In the genomic region with DNA sequence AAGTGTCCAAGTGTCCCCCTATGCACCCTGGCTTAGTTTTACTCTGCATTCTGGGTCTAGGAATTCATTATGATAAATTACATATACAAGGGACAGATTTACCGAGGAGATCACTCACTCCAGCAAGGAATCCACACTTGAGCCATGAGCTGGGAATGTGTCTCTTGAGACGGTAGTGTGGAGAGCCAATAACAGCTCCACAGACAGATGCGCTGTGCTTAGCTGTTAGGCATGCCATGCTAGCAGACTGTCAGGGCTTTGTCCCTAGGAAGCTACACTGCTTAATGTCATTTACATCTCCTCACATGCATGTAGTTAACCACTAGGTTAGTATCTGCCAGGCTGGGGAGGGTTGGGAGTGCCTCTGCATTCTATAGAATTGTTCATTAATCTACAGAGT, we compare ENCODE assay signal across 14 mouse cellular contexts. TPM values are rescaled to one million over a fixed set of nuclear protein-coding genes. Genes with fewer than 3 reads are reported as not detected.
A peak's percentile ranks its signal among the peaks of the same experiment; 100 is the strongest.
DNase-seq lines count a peak whose midpoint lies in the region; ATAC-seq and TF ChIP-seq lines count a peak whose summit lies in the region.
"Had no signal": no experiment of that assay in that cellular context is flagged by ENCODE, and none has a peak within 500 bp of the region (broad histone marks: within the 10 kb centered on the region; RNA-seq: fewer than 3 reads in every experiment).

No protein-coding gene starts in this region.

- TF ChIP-seq CTCF in forebrain, postnatal 0 days (IDR thresholded peaks at IDR 0.05; ENCODE audit: low read depth): no peak
- no peak for TF ChIP-seq CTCF in kidney, adult 2 months (conservative IDR thresholded peaks at IDR 0.05; ENCODE audit: insufficient read depth, insufficient read length, low read depth, low read length)
- no peak for TF ChIP-seq CTCF in E14TG2a.4 (conservative IDR thresholded peaks at IDR 0.05; ENCODE audit: low read length)
- TF ChIP-seq CTCF in cerebellum, adult 2 months (IDR thresholded peaks at IDR 0.05; ENCODE audit: borderline replicate concordance, insufficient read depth, low read depth, low read length): no peak

- no peak overlapping the region for H3K4me2 ChIP-seq in forebrain, postnatal 0 days (ENCODE audit: low read depth)
- peak overlapping the region; percentile 69 for H3K4me2 ChIP-seq in kidney, embryonic 15.5 days
- H3K4me2 ChIP-seq in limb, embryonic 13.5 days (replicated peaks): peak overlapping the region; percentile 77
- H3K4me2 ChIP-seq: liver, embryonic 15.5 days had no signal

- H3K9me3 ChIP-seq in forebrain, postnatal 0 days (ENCODE audit: low read length): no peaks in the 10 kb centered on the region
- H3K9me3 ChIP-seq in forebrain, embryonic 10.5 days: no peaks in the 10 kb centered on the region
- no peaks in the 10 kb centered on the region for H3K9me3 ChIP-seq in kidney, embryonic 15.5 days (replicated peaks)
- H3K9me3 ChIP-seq in E14TG2a.4 (ENCODE audit: low read length): no peaks in the 10 kb centered on the region
- no peaks in the 10 kb centered on the region for H3K9me3 ChIP-seq in limb, embryonic 13.5 days
- H3K9me3 ChIP-seq: liver, embryonic 15.5 days had no signal

- H3K36me3 ChIP-seq in forebrain, postnatal 0 days (ENCODE audit: insufficient read depth): no peaks in the 10 kb centered on the region
- peaks cover 50% of the 10 kb centered on the region for H3K36me3 ChIP-seq in forebrain, embryonic 10.5 days (replicated peaks)
- peaks cover 43% of the 10 kb centered on the region for H3K36me3 ChIP-seq in kidney, embryonic 15.5 days
- no peaks in the 10 kb centered on the region for H3K36me3 ChIP-seq in kidney, adult 2 months (ENCODE audit: control insufficient read depth, insufficient read depth, low read length)
- peaks cover 26% of the 10 kb centered on the region for H3K36me3 ChIP-seq in E14TG2a.4 (ENCODE audit: insufficient read depth, low read length)
- H3K36me3 ChIP-seq in limb, embryonic 13.5 days: peaks cover 51% of the 10 kb centered on the region
- H3K36me3 ChIP-seq: liver, embryonic 15.5 days had no signal

- DNase-seq in forebrain, postnatal 0 days: no peak
- no peak for DNase-seq in forebrain, embryonic 10.5 days (ENCODE audit: extremely low spot score, low spot score)
- no peak for DNase-seq in kidney, adult 2 months
- DNase-seq in MN1 (ENCODE audit: low spot score): no peak
- DNase-seq in cerebellum, adult 2 months: no peak
- DNase-seq: kidney, postnatal 25 days; spleen, adult 18-20 months; thymus, postnatal 25 days had no signal

- no peak overlapping the region for H3K4me3 ChIP-seq in forebrain, postnatal 0 days (ENCODE audit: low read depth, low read length)
- no peak overlapping the region for H3K4me3 ChIP-seq in forebrain, embryonic 10.5 days
- 0 out of 2 replicates have a peak overlapping the region, but pooled peaks have one; percentile 17 for H3K4me3 ChIP-seq in kidney, embryonic 15.5 days (replicated peaks)
- H3K4me3 ChIP-seq in kidney, adult 2 months (ENCODE audit: insufficient read depth, low read depth, low read length): no peak overlapping the region
- H3K4me3 ChIP-seq in E14TG2a.4 (replicated peaks; ENCODE audit: low read length): peak overlapping the region; percentile 10; the same call in 1 of the 2 replicates
- H3K4me3 ChIP-seq in limb, embryonic 13.5 days: peak overlapping the region; percentile 22; the same call in 1 of the 2 replicates
- no peak overlapping the region for H3K4me3 ChIP-seq in cerebellum, adult 2 months (replicated peaks; ENCODE audit: insufficient read depth, low read depth, low read length)
- H3K4me3 ChIP-seq: left cerebral cortex, adult 2 months; liver, embryonic 15.5 days had no signal

- no peak for TF ChIP-seq POLR2A in kidney, adult 2 months (IDR thresholded peaks at IDR 0.05; ENCODE audit: low read depth, low read length)
- no peak for TF ChIP-seq POLR2A in cerebellum, adult 2 months (IDR thresholded peaks at IDR 0.05; ENCODE audit: borderline replicate concordance, insufficient read depth, low read length)

- no peak overlapping the region for H3K9ac ChIP-seq in forebrain, postnatal 0 days
- no peak overlapping the region for H3K9ac ChIP-seq in kidney, embryonic 15.5 days
- peak overlapping the region; percentile 9; the same call in 1 of the 2 replicates for H3K9ac ChIP-seq in limb, embryonic 13.5 days
- H3K9ac ChIP-seq: liver, embryonic 15.5 days had no signal

- H3K27me3 ChIP-seq in forebrain, postnatal 0 days (ENCODE audit: insufficient read depth, low read length): no peaks in the 10 kb centered on the region
- no peaks in the 10 kb centered on the region for H3K27me3 ChIP-seq in forebrain, embryonic 10.5 days (ENCODE audit: poor library complexity, severe bottlenecking)
- no peaks in the 10 kb centered on the region for H3K27me3 ChIP-seq in kidney, embryonic 15.5 days
- H3K27me3 ChIP-seq in kidney, adult 2 months (replicated peaks; ENCODE audit: control insufficient read depth, insufficient read depth, low read length): no peaks in the 10 kb centered on the region
- H3K27me3 ChIP-seq in E14TG2a.4 (ENCODE audit: insufficient read depth, low read length): peaks cover 9% of the 10 kb centered on the region
- no peaks in the 10 kb centered on the region for H3K27me3 ChIP-seq in limb, embryonic 13.5 days
- no peaks in the 10 kb centered on the region for H3K27me3 ChIP-seq in cerebellum, adult 2 months (ENCODE audit: control insufficient read depth, insufficient read depth, low read length)

- WGBS in forebrain, postnatal 0 days: 55% methylated on average over 3 of the region's 3 CpGs
- 93% methylated on average over 3 of the region's 3 CpGs for WGBS in forebrain, embryonic 10.5 days
- WGBS in kidney, embryonic 15.5 days: 71% methylated on average over 3 of the region's 3 CpGs
- 66% methylated on average over 3 of the region's 3 CpGs for WGBS in kidney, adult 2 months
- 77% methylated on average over 3 of the region's 3 CpGs for WGBS in limb, embryonic 13.5 days
- 61% methylated on average over 3 of the region's 3 CpGs for WGBS in cerebellum, adult 2 months

- 0 out of 2 replicates have a peak, but pooled peaks cover 5% of the 10 kb centered on the region for H3K4me1 ChIP-seq in forebrain, postnatal 0 days (ENCODE audit: insufficient read depth)
- H3K4me1 ChIP-seq in forebrain, embryonic 10.5 days: peaks cover 35% of the 10 kb centered on the region
- peaks cover 59% of the 10 kb centered on the region for H3K4me1 ChIP-seq in kidney, embryonic 15.5 days
- H3K4me1 ChIP-seq in kidney, adult 2 months (ENCODE audit: control insufficient read depth, insufficient read depth, low read length): peaks cover 5% of the 10 kb centered on the region; the same call in 1 of the 2 replicates
- H3K4me1 ChIP-seq in E14TG2a.4 (replicated peaks; ENCODE audit: low read depth, low read length): peaks cover 58% of the 10 kb centered on the region
- H3K4me1 ChIP-seq in limb, embryonic 13.5 days: peaks cover 55% of the 10 kb centered on the region
- H3K4me1 ChIP-seq in cerebellum, adult 2 months (ENCODE audit: control insufficient read depth, insufficient read depth, low read length): no peaks in the 10 kb centered on the region; the same call in 1 of the 2 replicates
- H3K4me1 ChIP-seq: liver, embryonic 15.5 days had no signal

- H3K27ac ChIP-seq in forebrain, postnatal 0 days (ENCODE audit: low read depth, low read length): 0 out of 2 replicates have a peak overlapping the region, but pooled peaks have one; percentile 15
- no peak overlapping the region for H3K27ac ChIP-seq in forebrain, embryonic 10.5 days
- peak overlapping the region; percentile 95 for H3K27ac ChIP-seq in kidney, embryonic 15.5 days
- H3K27ac ChIP-seq in kidney, adult 2 months (ENCODE audit: insufficient read depth, low read depth, low read length): no peak overlapping the region
- peak overlapping the region; percentile 22; the same call in 1 of the 2 replicates for H3K27ac ChIP-seq in limb, embryonic 13.5 days
- H3K27ac ChIP-seq in cerebellum, adult 2 months (ENCODE audit: insufficient read depth, low read length): no peak overlapping the region
- H3K27ac ChIP-seq: left cerebral cortex, adult 2 months; liver, embryonic 15.5 days had no signal

- ATAC-seq in forebrain, postnatal 0 days: peak; percentile 53
- no peak for ATAC-seq in kidney, embryonic 15.5 days (replicated peaks; ENCODE audit: low FRiP score)
- no peak for ATAC-seq in limb, embryonic 13.5 days (ENCODE audit: low FRiP score, low read depth)
- ATAC-seq: midbrain, embryonic 16.5 days had no signal

RNA-seq across cellular contexts. Expression of gene Fstl1, which starts 4.2 kb away (rescaled TPM):
- total RNA-seq in forebrain, postnatal 0 days (2014; rRNA removed): 62.6 and 78.3 TPM in 2 replicates
- polyA plus RNA-seq in forebrain, postnatal 0 days (2015; fragmentation: Nextera tagmentation; extraction: Ambion mirVana): 67.2 and 67.5 TPM in 2 replicates
- polyA plus RNA-seq in forebrain, embryonic 10.5 days (2016; fragmentation: Nextera tagmentation; extraction: Ambion mirVana): 140 and 143 TPM in 2 replicates
- polyA plus RNA-seq in kidney, embryonic 15.5 days (2015; fragmentation: Nextera tagmentation; extraction: Ambion mirVana): 557 and 571 TPM in 2 replicates
- polyA plus RNA-seq in kidney, adult 2 months (2012; rRNA removed): 21.3 and 25.8 TPM in 2 replicates
- 714 and 731 TPM in 2 replicates for polyA plus RNA-seq in limb, embryonic 13.5 days (2015; fragmentation: Nextera tagmentation; extraction: Ambion mirVana)
- polyA plus RNA-seq in cerebellum, adult 2 months (2012; rRNA removed): 26.9 and 35.2 TPM in 2 replicates

Comparison
In these comparisons a context has a peak if more than half of its experiments do, and no peak if none do; other contexts are left out.
1. H3K27ac ChIP-seq: peak in forebrain, postnatal 0 days (single experiment), kidney, embryonic 15.5 days (single experiment) and limb, embryonic 13.5 days (single experiment); none in forebrain, embryonic 10.5 days (single experiment), kidney, adult 2 months (single experiment) and cerebellum, adult 2 months (single experiment).
2. H3K4me3 ChIP-seq: peak in kidney, embryonic 15.5 days (single experiment), E14TG2a.4 (single experiment) and limb, embryonic 13.5 days (single experiment); none in forebrain, postnatal 0 days (single experiment), forebrain, embryonic 10.5 days (single experiment), kidney, adult 2 months (single experiment) and cerebellum, adult 2 months (single experiment).